In genomic region chr2:157564723-157565122, GRCm38 (mm10) we compare ENCODE assay signal across 9 mouse cellular contexts. TPM values are rescaled to one million over a fixed set of nuclear protein-coding genes. Genes with fewer than 3 reads are reported as not detected.
DNase-seq lines count a peak whose midpoint lies in the region; ATAC-seq and TF ChIP-seq lines count a peak whose summit lies in the region.
"Had no signal": no experiment of that assay in that cellular context is flagged by ENCODE, and none has a peak within 500 bp of the region (broad histone marks: within the 10 kb centered on the region; RNA-seq: fewer than 3 reads in every experiment).

No protein-coding gene starts in this region.

- ATAC-seq in heart, embryonic 14.5 days (ENCODE audit: insufficient number of reproducible peaks, insufficient read depth, low FRiP score, low read depth), result no peak
- no peak for ATAC-seq in forebrain, embryonic 16.5 days
- no peak for ATAC-seq in liver, postnatal 0 days
- ATAC-seq: CD4-positive, CD25-positive, alpha-beta regulatory T cell, adult 4 months had no signal

- TF ChIP-seq EP300 in MEL (IDR thresholded peaks at IDR 0.05; ENCODE audit: low read depth in 1 of 2, low read length in 2 of 2), result no peak
- TF ChIP-seq EP300 in liver, postnatal 0 days (IDR thresholded peaks at IDR 0.05; ENCODE audit: low read depth), result no peak

- peaks cover 29% of the 10 kb centered on the region for H3K79me2 ChIP-seq in MEL (ENCODE audit: control insufficient read depth, insufficient read depth, low read length, poor library complexity)

- TF ChIP-seq CTCF in MEL (IDR thresholded peaks at IDR 0.05 in 2 of 3, conservative IDR thresholded peaks at IDR 0.05 in 1 of 3; ENCODE audit: control insufficient read depth in 1 of 3, insufficient read depth in 1 of 3, low read depth in 2 of 3, low read length in 3 of 3, poor library complexity in 1 of 3, severe bottlenecking in 1 of 3), result no peak
- no peak for TF ChIP-seq CTCF in liver, postnatal 0 days (IDR thresholded peaks at IDR 0.05; ENCODE audit: low read depth)

- intact Hi-C loops in heart, postnatal 14 days (cut with DNase I), result no loop called here

- no peak for TF ChIP-seq RAD21 in MEL (IDR thresholded peaks at IDR 0.05; ENCODE audit: low read depth, low read length)

- peaks cover 22% of the 10 kb centered on the region for H3K9me3 ChIP-seq in heart, embryonic 14.5 days (ENCODE audit: control insufficient read depth, low read length)
- no peaks in the 10 kb centered on the region for H3K9me3 ChIP-seq in MEL (replicated peaks; ENCODE audit: insufficient read depth, low read length)
- H3K9me3 ChIP-seq in forebrain, embryonic 16.5 days (ENCODE audit: control insufficient read depth, low read length), result peaks cover 10% of the 10 kb centered on the region
- peaks cover 3% of the 10 kb centered on the region for H3K9me3 ChIP-seq in liver, postnatal 0 days (ENCODE audit: low read length)

- peak overlapping the region; percentile 97 for H3K9ac ChIP-seq in heart, embryonic 14.5 days (ENCODE audit: low read length)
- H3K9ac ChIP-seq in MEL (ENCODE audit: control insufficient read depth, low read depth, low read length, poor library complexity, severe bottlenecking), result 0 out of 2 replicates have a peak overlapping the region, but pooled peaks have one; percentile 9
- peak overlapping the region; percentile 88; the same call in 1 of the 2 replicates for H3K9ac ChIP-seq in forebrain, embryonic 16.5 days (replicated peaks; ENCODE audit: low read depth, low read length)
- H3K9ac ChIP-seq in liver, postnatal 0 days (replicated peaks), result 0 out of 2 replicates have a peak overlapping the region, but pooled peaks have one; percentile 91

- no peak for DNase-seq in heart, postnatal 14 days
- DNase-seq in MEL (ENCODE audit: low read depth, low spot score), result no peak
- DNase-seq in liver, postnatal 0 days, result no peak
- no peak for DNase-seq in cerebellum, adult 11 months
- DNase-seq in spleen, adult 18-20 months, result no peak
- no peak for DNase-seq in left cerebral cortex, adult 8-10 months (ENCODE audit: low spot score in 2 of 2)

- no peak overlapping the region for H3K27ac ChIP-seq in heart, embryonic 14.5 days (replicated peaks in 1 of 2; ENCODE audit: control insufficient read depth in 1 of 2, insufficient read depth in 1 of 2, low read depth in 2 of 2, low read length in 2 of 2)
- no peak overlapping the region for H3K27ac ChIP-seq in MEL (ENCODE audit: control insufficient read depth, low read depth, low read length)
- 0 out of 2 replicates have a peak overlapping the region, but pooled peaks have one; percentile 6 for H3K27ac ChIP-seq in forebrain, embryonic 16.5 days (ENCODE audit: low read length)
- no peak overlapping the region for H3K27ac ChIP-seq in liver, postnatal 0 days (ENCODE audit: low read depth)

- H3K36me3 ChIP-seq in heart, embryonic 14.5 days (ENCODE audit: control insufficient read depth, insufficient read depth, low read length), result peaks cover 19% of the 10 kb centered on the region
- H3K36me3 ChIP-seq in MEL (ENCODE audit: control insufficient read depth in 1 of 2, insufficient read depth in 2 of 2, low read length in 2 of 2), result peaks cover 0 to 17% of the 10 kb centered on the region in 2 experiments; a peak in 2 of 4 replicates
- peaks cover 15% of the 10 kb centered on the region for H3K36me3 ChIP-seq in forebrain, embryonic 16.5 days (ENCODE audit: control insufficient read depth, insufficient read depth)
- H3K36me3 ChIP-seq in liver, postnatal 0 days (replicated peaks; ENCODE audit: insufficient read depth, low read length), result no peaks in the 10 kb centered on the region

- no peaks in the 10 kb centered on the region for H3K27me3 ChIP-seq in heart, embryonic 14.5 days (ENCODE audit: control insufficient read depth, insufficient read depth, low read length)
- no peaks in the 10 kb centered on the region for H3K27me3 ChIP-seq in MEL (ENCODE audit: control insufficient read depth in 1 of 2, insufficient read depth in 2 of 2, low read length in 2 of 2)
- no peaks in the 10 kb centered on the region for H3K27me3 ChIP-seq in forebrain, embryonic 16.5 days (replicated peaks; ENCODE audit: control insufficient read depth, insufficient read depth, low read length)
- H3K27me3 ChIP-seq in liver, postnatal 0 days (ENCODE audit: insufficient read depth, low read length), result peaks cover 8% of the 10 kb centered on the region

- H3K4me3 ChIP-seq in heart, embryonic 14.5 days (ENCODE audit: control insufficient read depth in 1 of 2, insufficient read depth in 1 of 2, low read depth in 1 of 2, low read length in 2 of 2), result peak overlapping the region in 1 of 2 experiments; percentile 98; a peak in 2 of 4 replicates
- H3K4me3 ChIP-seq in MEL (ENCODE audit: control insufficient read depth in 1 of 2, insufficient read depth in 1 of 2, low read depth in 2 of 2, low read length in 2 of 2), result no peak overlapping the region
- peak overlapping the region; percentile 87 for H3K4me3 ChIP-seq in forebrain, embryonic 16.5 days (replicated peaks; ENCODE audit: low read length)
- H3K4me3 ChIP-seq in liver, postnatal 0 days (ENCODE audit: low read depth, low read length), result peak overlapping the region; percentile 75

- no peak for TF ChIP-seq POLR2A in MEL (IDR thresholded peaks at IDR 0.05; ENCODE audit: control insufficient read depth in 1 of 2, insufficient read depth in 1 of 2, low read depth in 1 of 2, low read length in 2 of 2, poor library complexity in 1 of 2)

- WGBS in heart, embryonic 14.5 days, result 77% methylated on average over 4 of the region's 4 CpGs
- WGBS in forebrain, embryonic 16.5 days, result 77% methylated on average over 4 of the region's 4 CpGs
- 77% methylated on average over 4 of the region's 4 CpGs for WGBS in liver, postnatal 0 days (ENCODE audit: insufficient replicate concordance)

- H3K4me2 ChIP-seq in heart, embryonic 14.5 days (ENCODE audit: low read length), result peak overlapping the region; percentile 91
- peak overlapping the region; percentile 96 for H3K4me2 ChIP-seq in forebrain, embryonic 16.5 days (ENCODE audit: low read length)
- H3K4me2 ChIP-seq in liver, postnatal 0 days (ENCODE audit: low read depth, low read length), result peak overlapping the region; percentile 90; the same call in 1 of the 2 replicates

- H3K4me1 ChIP-seq in heart, embryonic 14.5 days (ENCODE audit: control insufficient read depth in 2 of 2, insufficient read depth in 2 of 2, low read length in 2 of 2), result peaks cover 2 to 17% of the 10 kb centered on the region in 2 experiments; a peak in 3 of 4 replicates
- H3K4me1 ChIP-seq in MEL (ENCODE audit: control insufficient read depth in 1 of 2, insufficient read depth in 2 of 2, low read length in 2 of 2), result peaks cover 0 to 19% of the 10 kb centered on the region in 2 experiments; a peak in 3 of 4 replicates
- peaks cover 28% of the 10 kb centered on the region for H3K4me1 ChIP-seq in forebrain, embryonic 16.5 days (replicated peaks; ENCODE audit: control insufficient read depth, insufficient read depth, low read length)
- peaks cover 12% of the 10 kb centered on the region for H3K4me1 ChIP-seq in liver, postnatal 0 days (ENCODE audit: insufficient read depth)

TF ChIP-seq in MEL, 35 proteins besides CTCF, POLR2A, EP300 and RAD21:
- no peak for TF ChIP-seq MAFK (IDR thresholded peaks at IDR 0.05; ENCODE audit: borderline replicate concordance, low read depth, low read length)
- TF ChIP-seq SIN3A (IDR thresholded peaks at IDR 0.05; ENCODE audit: low read length), result no peak
- no peak for TF ChIP-seq E2F4 (IDR thresholded peaks at IDR 0.05; ENCODE audit: borderline replicate concordance, low read depth, low read length)
- no peak for TF ChIP-seq KAT2A (conservative IDR thresholded peaks at IDR 0.05; ENCODE audit: low read depth, low read length)
- TF ChIP-seq GABPA (IDR thresholded peaks at IDR 0.05; ENCODE audit: low read depth, low read length), result no peak
- TF ChIP-seq TBP (IDR thresholded peaks at IDR 0.05; ENCODE audit: low read depth, low read length), result no peak
- no peak for TF ChIP-seq USF2 (IDR thresholded peaks at IDR 0.05; ENCODE audit: borderline replicate concordance in 1 of 2, insufficient read depth in 1 of 2, low read depth in 1 of 2, low read length in 2 of 2)
- TF ChIP-seq MYB (IDR thresholded peaks at IDR 0.05; ENCODE audit: low read depth, low read length), result no peak
- TF ChIP-seq TCF12 (IDR thresholded peaks at IDR 0.05; ENCODE audit: low read depth, low read length), result no peak
- TF ChIP-seq ETS1 (IDR thresholded peaks at IDR 0.05; ENCODE audit: low read depth, low read length), result no peak
- no peak for TF ChIP-seq NELFE (IDR thresholded peaks at IDR 0.05; ENCODE audit: low read depth, low read length)
- TF ChIP-seq GATA1 (IDR thresholded peaks at IDR 0.05; ENCODE audit: low read depth, low read length), result no peak

RNA-seq across cellular contexts. Expression of gene Nnat, which starts 4.8 kb away (rescaled TPM):
- 34.0 and 71.8 TPM in 2 replicates for polyA plus RNA-seq in heart, embryonic 14.5 days (2014; fragmentation: Nextera tagmentation; extraction: Ambion mirVana)
- total RNA-seq in heart, postnatal 14 days (2021), result 1 to 10 TPM; 3.6 to 7.5 TPM
- 0.49 and 0.92 TPM in 2 replicates for total RNA-seq in MEL (2012; rRNA removed)
- 1 to 10 TPM in 1 of 2 experiments, not detected in 1; 1.5 TPM for polyA plus RNA-seq in MEL (2012; ENCODE audit: insufficient read depth in 1 of 2, insufficient read length in 2 of 2, low read depth in 1 of 2, low replicate concordance in 2 of 2, missing spikeins in 1 of 2)
- polyA plus RNA-seq in forebrain, embryonic 16.5 days (2015; fragmentation: Nextera tagmentation; extraction: Ambion mirVana), result 5,254 and 7,174 TPM in 2 replicates
- polyA plus RNA-seq in liver, postnatal 0 days (2015; fragmentation: Nextera tagmentation; extraction: Ambion mirVana), result 6.2 and 6.6 TPM in 2 replicates
- 100 to 1,000 TPM; 199 to 269 (median 247) TPM for total RNA-seq in left cerebral cortex, adult 8-10 months (2022)

RNA-seq across cellular contexts. Expression of gene Blcap, which starts 6.4 kb away (rescaled TPM):
- polyA plus RNA-seq in heart, embryonic 14.5 days (2014; fragmentation: Nextera tagmentation; extraction: Ambion mirVana), result 41.0 and 41.6 TPM in 2 replicates
- total RNA-seq in heart, postnatal 14 days (2021), result 10 to 100 TPM; 59.0 to 59.5 TPM
- total RNA-seq in MEL (2012; rRNA removed), result 10.5 and 11.6 TPM in 2 replicates
- polyA plus RNA-seq in MEL (2012; ENCODE audit: insufficient read depth in 1 of 2, insufficient read length in 2 of 2, low read depth in 1 of 2, low replicate concordance in 2 of 2, missing spikeins in 1 of 2), result 10 to 100 TPM in 1 of 2 experiments, not detected in 1; 19.1 TPM
- 196 and 239 TPM in 2 replicates for polyA plus RNA-seq in forebrain, embryonic 16.5 days (2015; fragmentation: Nextera tagmentation; extraction: Ambion mirVana)
- 12.5 and 13.3 TPM in 2 replicates for polyA plus RNA-seq in liver, postnatal 0 days (2015; fragmentation: Nextera tagmentation; extraction: Ambion mirVana)
- total RNA-seq in left cerebral cortex, adult 8-10 months (2022), result 100 to 1,000 TPM; 117 to 129 (median 119) TPM

Comparison
In these comparisons a context has a peak if more than half of its experiments do, and no peak if none do; other contexts are left out.
1. H3K4me3 ChIP-seq: peak in forebrain, embryonic 16.5 days (single experiment) and liver, postnatal 0 days (single experiment); none in MEL (0 of 2).
2. H3K9ac ChIP-seq: peak in every context shown above with its lines; median percentile 97 in heart, embryonic 14.5 days; 91 in liver, postnatal 0 days; 88 in forebrain, embryonic 16.5 days; 9 in MEL.
3. RNA of gene Nnat, which starts 4.8 kb away (polyA plus RNA-seq): 5,254 to 7,174 TPM in forebrain, embryonic 16.5 days; 34.0 to 71.8 TPM in heart, embryonic 14.5 days, 6.2 to 6.6 TPM in liver, postnatal 0 days and 1.5 TPM in MEL; every median in the first group is over 10 times any median in the second.
4. Peak in every context shown above with its lines, with median percentiles within 50 percentile points of each other: H3K4me2 ChIP-seq.